Mouse (Mus musculus): Measurements from ENCODE around the gene Fetub. TPM values are rescaled to one million over a fixed set of nuclear protein-coding genes. Genes with fewer than 3 reads are reported as not detected.

Gene Fetub
- total and polyA plus RNA-seq, 2 experiments, result 107 to 419 TPM

GRCm38 (mm10) chr16:22886726-22887125 is 31.4 kb upstream of the Fetub start:
- Histone ChIP-seq H3K4me3 (ENCODE audit: insufficient read depth, low read depth, low read length) (peak overlapping the region; percentile 2), H3K27me3 (ENCODE audit: control insufficient read depth, insufficient read depth, low read length) (no peaks in the 10 kb centered on the region), H3K9ac (ENCODE audit: low read depth, low read length) (peak overlapping the region; percentile 71), H3K79me2 (ENCODE audit: control insufficient read depth, insufficient read depth, low read length) (no peaks in the 10 kb centered on the region), H3K36me3 (ENCODE audit: control insufficient read depth, insufficient read depth, low read length) (no peaks in the 10 kb centered on the region), H3K4me1 (ENCODE audit: control insufficient read depth, insufficient read depth, low read length) (peaks cover 50% of the 10 kb centered on the region), H3K27ac (replicated peaks; ENCODE audit: insufficient read depth, low read depth, low read length) (peak overlapping the region; percentile 99)
- DNase-seq (ENCODE audit: extremely low read depth, low read depth, low spot score), result peak; percentile 88
- 19% methylated on average over 3 of the region's 3 CpGs for WGBS
- TF ChIP-seq CTCF (IDR thresholded peaks at IDR 0.05; ENCODE audit: low read depth, low read length) (no peak), POLR2A (IDR thresholded peaks at IDR 0.05; ENCODE audit: extremely low read depth, insufficient read depth, low read length) (no peak)

GRCm38 (mm10) chr16:22888835-22889234 is 29.3 kb upstream of the Fetub start:
- H3K79me2 ChIP-seq (ENCODE audit: control insufficient read depth, insufficient read depth, low read length), result no peaks in the 10 kb centered on the region
- H3K4me1 ChIP-seq (ENCODE audit: control insufficient read depth, insufficient read depth, low read length), result peaks cover 44% of the 10 kb centered on the region
- no peak overlapping the region for H3K4me3 ChIP-seq (ENCODE audit: insufficient read depth, low read depth, low read length)
- peak; percentile 87 for DNase-seq (ENCODE audit: extremely low read depth, low read depth, low spot score)
- H3K27ac ChIP-seq (replicated peaks; ENCODE audit: insufficient read depth, low read depth, low read length), result peak overlapping the region; percentile 98
- peaks cover 7% of the 10 kb centered on the region for H3K36me3 ChIP-seq (ENCODE audit: control insufficient read depth, insufficient read depth, low read length)
- TF ChIP-seq CTCF (IDR thresholded peaks at IDR 0.05; ENCODE audit: low read depth, low read length) (no peak), POLR2A (IDR thresholded peaks at IDR 0.05; ENCODE audit: extremely low read depth, insufficient read depth, low read length) (no peak)
- WGBS, result 24% methylated on average over 4 of the region's 4 CpGs
- H3K9ac ChIP-seq (ENCODE audit: low read depth, low read length), result peak overlapping the region; percentile 63
- no peaks in the 10 kb centered on the region for H3K27me3 ChIP-seq (ENCODE audit: control insufficient read depth, insufficient read depth, low read length)

GRCm38 (mm10) chr16:22889716-22890115 is 28.4 kb upstream of the Fetub start:
- 53% methylated on average over 8 of the region's 8 CpGs for whole genome bisulfite sequencing
- Histone ChIP-seq H3K4me3 (ENCODE audit: insufficient read depth, low read depth, low read length) (no peak overlapping the region), H3K79me2 (ENCODE audit: control insufficient read depth, insufficient read depth, low read length) (no peaks in the 10 kb centered on the region), H3K27ac (replicated peaks; ENCODE audit: insufficient read depth, low read depth, low read length) (peak overlapping the region; percentile 82), H3K36me3 (ENCODE audit: control insufficient read depth, insufficient read depth, low read length) (peaks cover 10% of the 10 kb centered on the region), H3K9ac (ENCODE audit: low read depth, low read length) (peak overlapping the region; percentile 52), H3K4me1 (ENCODE audit: control insufficient read depth, insufficient read depth, low read length) (peaks cover 41% of the 10 kb centered on the region), H3K27me3 (ENCODE audit: control insufficient read depth, insufficient read depth, low read length) (no peaks in the 10 kb centered on the region)
- no peak for DNase-seq (ENCODE audit: extremely low read depth, low read depth, low spot score)
- TF ChIP-seq CTCF (IDR thresholded peaks at IDR 0.05; ENCODE audit: low read depth, low read length) (no peak), POLR2A (IDR thresholded peaks at IDR 0.05; ENCODE audit: extremely low read depth, insufficient read depth, low read length) (no peak)

- peak within 1 kb of the TSS; percentile 91 for H3K9ac ChIP-seq (ENCODE audit: low read depth, low read length)
Observed at GRCm38 (mm10) chr16:22890683-22891510, 27.2 kb upstream of the Fetub start, which contains the start of gene Ahsg. Gene Ahsg (plus strand): TSS chr16:22891277.

GRCm38 (mm10) chr16:22891733-22892154 is 26.4 kb upstream of the Fetub start:
- Histone ChIP-seq H3K9ac (ENCODE audit: low read depth, low read length) (peak overlapping the region; percentile 91), H3K36me3 (ENCODE audit: control insufficient read depth, insufficient read depth, low read length) (peaks cover 25% of the 10 kb centered on the region), H3K27ac (replicated peaks; ENCODE audit: insufficient read depth, low read depth, low read length) (peak overlapping the region; percentile 98), H3K27me3 (ENCODE audit: control insufficient read depth, insufficient read depth, low read length) (no peaks in the 10 kb centered on the region), H3K4me1 (ENCODE audit: control insufficient read depth, insufficient read depth, low read length) (peaks cover 36% of the 10 kb centered on the region), H3K79me2 (ENCODE audit: control insufficient read depth, insufficient read depth, low read length) (no peaks in the 10 kb centered on the region), H3K4me3 (ENCODE audit: insufficient read depth, low read depth, low read length) (peak overlapping the region; percentile 64)
- DNase-seq (ENCODE audit: extremely low read depth, low read depth, low spot score), result peak; percentile 100
- TF ChIP-seq POLR2A (IDR thresholded peaks at IDR 0.05; ENCODE audit: extremely low read depth, insufficient read depth, low read length) (peak; percentile 85; the same call in 1 of the 2 replicates), CTCF (IDR thresholded peaks at IDR 0.05; ENCODE audit: low read depth, low read length) (no peak)
- 29% methylated on average over 8 of the region's 8 CpGs for WGBS

More at GRCm38 (mm10) chr16:22890683-22891510, 27.2 kb upstream of the Fetub start, which contains the start of gene Ahsg:
- H3K36me3 ChIP-seq (ENCODE audit: control insufficient read depth, insufficient read depth, low read length), result peaks cover 21% of the 10 kb centered on the region
- H3K27ac ChIP-seq (replicated peaks; ENCODE audit: insufficient read depth, low read depth, low read length), result peak within 1 kb of the TSS; percentile 98
- WGBS, result 25% methylated on average over 11 of the region's 11 CpGs
- H3K4me3 ChIP-seq (ENCODE audit: insufficient read depth, low read depth, low read length), result peak within 1 kb of the TSS; percentile 64
- H3K4me1 ChIP-seq (ENCODE audit: control insufficient read depth, insufficient read depth, low read length), result peaks cover 37% of the 10 kb centered on the region
- TF ChIP-seq POLR2A (IDR thresholded peaks at IDR 0.05; ENCODE audit: extremely low read depth, insufficient read depth, low read length) (no peak), CTCF (IDR thresholded peaks at IDR 0.05; ENCODE audit: low read depth, low read length) (no peak)
- H3K27me3 ChIP-seq (ENCODE audit: control insufficient read depth, insufficient read depth, low read length), result no peaks in the 10 kb centered on the region
- DNase-seq (ENCODE audit: extremely low read depth, low read depth, low spot score), result peak; percentile 99
- H3K79me2 ChIP-seq (ENCODE audit: control insufficient read depth, insufficient read depth, low read length), result no peaks in the 10 kb centered on the region
